ENCODE assay signal across 27 mouse cellular contexts in the genomic region with DNA sequence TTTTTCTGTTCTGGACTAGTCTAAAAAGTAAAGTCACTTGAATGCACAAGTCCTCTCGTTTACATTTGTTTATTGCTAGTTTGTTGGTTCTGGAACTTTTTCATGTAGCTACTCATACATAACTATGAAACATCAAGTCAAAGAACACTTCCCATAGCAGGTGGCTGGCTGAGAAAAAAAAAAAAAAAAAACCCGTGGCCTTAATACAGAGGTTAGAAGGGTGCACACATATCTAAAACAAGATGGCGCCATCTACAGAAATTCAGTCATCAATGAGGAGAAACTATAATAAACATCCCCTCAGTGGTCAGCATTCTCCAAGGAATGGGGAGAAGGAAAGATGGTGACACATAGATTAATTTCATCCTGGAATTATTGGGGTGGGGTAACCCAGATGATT. TPM values are rescaled to one million over a fixed set of nuclear protein-coding genes. Genes with fewer than 3 reads are reported as not detected.
"Had no signal": no experiment of that assay in that cellular context is flagged by ENCODE, and none has a peak within 500 bp of the region (broad histone marks: within the 10 kb centered on the region; RNA-seq: fewer than 3 reads in every experiment).

No protein-coding gene starts in this region.

- H3K4me1 ChIP-seq: embryonic facial prominence, embryonic 13.5 days; embryonic facial prominence, embryonic 15.5 days; forebrain, embryonic 12.5 days; forebrain, embryonic 13.5 days; forebrain, embryonic 15.5 days had no signal

- ATAC-seq: forebrain, embryonic 13.5 days; forebrain, embryonic 14.5 days; forebrain, embryonic 15.5 days; forebrain, embryonic 16.5 days; forebrain, postnatal 0 days had no signal

- H3K9me3 ChIP-seq: embryonic facial prominence, embryonic 10.5 days; embryonic facial prominence, embryonic 12.5 days; embryonic facial prominence, embryonic 13.5 days; embryonic facial prominence, embryonic 15.5 days; forebrain, embryonic 10.5 days; forebrain, embryonic 12.5 days; forebrain, embryonic 13.5 days; forebrain, embryonic 15.5 days had no signal

- H3K4me2 ChIP-seq: embryonic facial prominence, embryonic 12.5 days; embryonic facial prominence, embryonic 13.5 days; embryonic facial prominence, embryonic 15.5 days; forebrain, embryonic 12.5 days; forebrain, embryonic 13.5 days; forebrain, embryonic 15.5 days had no signal

- H3K27me3 ChIP-seq: embryonic facial prominence, embryonic 12.5 days; embryonic facial prominence, embryonic 13.5 days; embryonic facial prominence, embryonic 15.5 days; forebrain, embryonic 12.5 days; forebrain, embryonic 13.5 days; forebrain, embryonic 15.5 days had no signal

- DNase-seq: cerebellum, adult 9-11 months; cerebellum, postnatal 10 days; cerebellum, postnatal 14 days; cerebellum, postnatal 25 days; cerebellum, postnatal 36 days; embryo, embryonic 11 days; forebrain, postnatal 0 days; gastrocnemius, adult 2 months; gastrocnemius, postnatal 10 days; gastrocnemius, postnatal 14 days; gastrocnemius, postnatal 25 days; gastrocnemius, postnatal 36 days; heart, adult 11 months; heart, adult 18-20 months; heart, adult 2 months had no signal

- H3K27ac ChIP-seq: embryonic facial prominence, embryonic 10.5 days; embryonic facial prominence, embryonic 12.5 days; embryonic facial prominence, embryonic 13.5 days; embryonic facial prominence, embryonic 15.5 days; forebrain, embryonic 10.5 days; forebrain, embryonic 12.5 days; forebrain, embryonic 13.5 days; forebrain, embryonic 15.5 days; gastrocnemius, adult 2 months; heart, adult 2 months had no signal

- H3K9ac ChIP-seq: embryonic facial prominence, embryonic 12.5 days; embryonic facial prominence, embryonic 13.5 days; embryonic facial prominence, embryonic 15.5 days; forebrain, embryonic 12.5 days; forebrain, embryonic 13.5 days; forebrain, embryonic 15.5 days; forebrain, postnatal 0 days had no signal

- H3K4me3 ChIP-seq: embryonic facial prominence, embryonic 10.5 days; embryonic facial prominence, embryonic 12.5 days; embryonic facial prominence, embryonic 13.5 days; embryonic facial prominence, embryonic 15.5 days; erythroblast, embryonic 14.5 days; forebrain, embryonic 10.5 days; forebrain, embryonic 12.5 days; forebrain, embryonic 13.5 days; forebrain, embryonic 15.5 days; gastrocnemius, adult 2 months; heart, adult 2 months had no signal

RNA-seq across cellular contexts. Expression of a gene that starts 43.2 kb away (rescaled TPM):
- total RNA-seq: common myeloid progenitor, adult 5-6 weeks; forebrain, postnatal 0 days had no signal
